Mouse (Mus musculus) left cerebral cortex, adult 2 months (tissue): ENCODE results near the gene Akap10. TPM values are rescaled to one million over a fixed set of nuclear protein-coding genes. Genes with fewer than 3 reads are reported as not detected.

ENCODE experiments used
- DNase-seq, 2 experiments: peaks; one replicate each; pipeline ENCODE4 v3.0.0; 2021 to 2022; ENCODE audit warnings: low spot score in 2 of 2, mixed read lengths in 1 of 2; ENCODE audit errors: extremely low spot score in 1 of 2
- H3K27ac ChIP-seq: fragments of 200-600 bp; 2 replicates; pipeline ENCODE4 v1.8.1; 2022
- H3K4me3 ChIP-seq: fragments of 200-600 bp; 2 replicates; pipeline ENCODE4 v1.8.1; 2022
- CTCF ChIP-seq: fragments of 200-600 bp; IDR thresholded peaks from 2 replicates; pipeline ENCODE4 v1.8.1; 2022; ENCODE audit warnings: antibody characterized with exemption, mild to moderate bottlenecking, moderate library complexity
- intact Hi-C: fragments of 180-260 bp; cut with DNase I; formaldehyde crosslinking; loops from one replicate; pipeline ENCODE4 v1.15.1; 2025
- total RNA-seq, 2 experiments: library from RNA; stranded (reverse); gene quantifications; 2 replicates each; pipeline ENCODE4 v1.2.3; 2021

The Akap10 gene
- total RNA-seq, 2 experiments from 2014 or later, result 36.8 to 37.0 TPM

DNA sequence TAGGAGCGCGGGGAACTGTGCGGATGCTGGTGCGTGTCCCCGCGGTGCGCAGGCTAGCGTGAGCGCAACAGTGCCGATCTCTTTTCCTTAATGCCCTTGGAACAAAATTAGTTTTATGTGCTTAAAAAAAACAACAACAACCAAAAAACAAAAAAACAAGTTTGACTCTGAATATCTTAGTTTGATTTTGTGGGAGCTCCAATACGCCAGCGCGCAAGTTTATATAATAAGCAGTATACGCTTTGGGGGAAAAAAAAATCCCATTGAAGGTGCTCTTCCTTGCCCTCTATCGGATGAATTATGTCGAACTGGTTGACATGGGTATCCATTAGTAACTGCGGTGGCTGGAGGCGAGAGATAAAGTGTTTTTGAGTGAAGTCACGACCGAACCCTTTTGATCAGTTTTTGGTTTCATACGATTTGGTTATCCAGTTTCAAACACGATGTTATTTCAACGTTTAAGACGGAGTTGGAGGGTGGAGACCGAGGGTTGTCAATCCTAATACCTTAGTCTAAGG lies 27.3 kb upstream of the Akap10 start:
- intact Hi-C loops, result no loop called here
- no peak for DNase-seq
- Histone ChIP-seq H3K4me3 (peak overlapping the region; percentile 96), H3K27ac (peak overlapping the region; percentile 94)
- TF ChIP-seq CTCF, result peak; percentile 50

DNA sequence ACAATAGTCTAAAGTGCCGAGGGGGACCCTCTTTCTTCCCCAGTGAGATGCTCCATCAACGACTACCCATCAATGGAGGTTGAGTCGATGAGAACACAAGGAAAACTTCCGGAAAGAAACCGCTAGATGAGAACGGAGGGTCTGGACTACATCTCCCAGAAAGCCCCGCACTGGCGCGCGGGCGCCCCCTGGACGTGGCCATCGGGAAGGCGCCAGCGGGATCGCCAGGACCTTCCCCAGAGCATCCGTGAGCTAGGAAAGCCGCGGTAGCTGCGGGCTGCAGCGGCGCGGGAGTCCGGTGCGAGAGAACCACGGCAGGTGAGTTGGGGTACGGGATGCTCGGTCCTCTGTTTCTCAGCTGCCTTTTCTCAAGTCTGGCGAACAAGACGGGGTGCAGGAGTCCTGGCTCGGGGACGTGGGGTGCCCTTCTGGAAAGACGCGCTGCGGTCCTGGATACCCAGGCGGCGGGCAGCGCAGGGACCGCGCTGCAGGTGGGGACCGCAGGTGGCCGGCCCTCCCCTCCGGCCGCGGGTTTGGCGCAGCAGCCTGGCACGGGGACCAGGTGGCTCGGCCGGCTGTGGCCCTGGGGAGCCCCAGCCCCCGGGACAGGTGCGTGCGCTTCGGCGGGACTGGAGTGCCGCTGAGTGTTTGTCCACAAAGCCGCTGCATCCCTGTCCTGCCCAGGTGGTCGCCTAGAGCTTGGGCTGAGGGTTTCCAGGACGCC lies 26.7 kb upstream of the Akap10 start, which contains the start of gene Specc1:
Gene Specc1, plus strand, starts transcription at position 192 of the 724 bp plus-strand sequence.
- intact Hi-C loops, result no loop called here
- Histone ChIP-seq H3K4me3 (peak within 1 kb of the TSS; percentile 96), H3K27ac (peak within 1 kb of the TSS; percentile 94)
- DNase-seq, result peak; percentile 94 to 99
- TF ChIP-seq CTCF, result peak; percentile 98

DNA sequence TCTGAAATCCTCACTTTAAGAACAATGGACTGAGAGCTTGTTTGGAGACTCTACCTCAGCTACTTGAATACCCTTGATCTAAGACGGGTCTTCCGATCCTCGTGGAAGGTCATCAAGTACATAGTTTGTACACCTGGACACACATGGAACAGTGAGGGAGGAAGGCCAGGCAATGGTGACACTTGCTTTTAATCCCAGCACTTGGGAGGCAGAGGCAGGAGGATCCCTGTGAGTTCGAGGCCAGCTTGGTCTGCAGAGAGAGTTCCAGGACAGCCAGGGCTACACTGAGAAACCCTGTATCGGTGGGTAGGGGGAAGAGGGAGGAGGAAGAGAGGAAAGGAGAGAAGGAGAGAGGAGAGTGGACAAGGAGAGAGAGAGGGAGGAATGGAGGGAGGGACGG lies 25.9 kb upstream of the Akap10 start:
- intact Hi-C loops, result no loop called here
- TF ChIP-seq CTCF, result no peak
- H3K27ac ChIP-seq, result no peak overlapping the region
- DNase-seq, result no peak
- H3K4me3 ChIP-seq, result no peak overlapping the region

DNA sequence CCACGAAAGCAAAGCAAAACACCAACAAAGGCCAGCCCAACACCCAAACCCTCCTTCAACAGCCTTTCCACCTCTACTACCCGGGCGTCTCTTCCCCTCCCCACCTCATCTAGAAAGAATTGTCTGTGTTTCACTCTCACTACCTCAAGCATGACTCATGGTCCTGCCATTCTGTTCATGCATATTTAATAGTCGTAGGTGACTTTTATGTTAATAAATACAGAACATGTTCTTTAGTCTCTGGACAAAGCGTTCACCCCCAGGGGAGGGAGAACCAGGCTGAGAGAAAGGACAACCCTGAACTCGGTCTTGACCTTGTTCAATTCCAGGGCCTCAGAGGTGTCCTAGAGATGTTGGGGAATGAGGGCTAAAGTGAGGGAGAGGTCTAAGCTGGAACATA lies 25.1 kb upstream of the Akap10 start:
- Histone ChIP-seq H3K4me3 (no peak overlapping the region), H3K27ac (no peak overlapping the region)
- TF ChIP-seq CTCF, result no peak
- no peak for DNase-seq
- intact Hi-C loops, result no loop called here

DNA sequence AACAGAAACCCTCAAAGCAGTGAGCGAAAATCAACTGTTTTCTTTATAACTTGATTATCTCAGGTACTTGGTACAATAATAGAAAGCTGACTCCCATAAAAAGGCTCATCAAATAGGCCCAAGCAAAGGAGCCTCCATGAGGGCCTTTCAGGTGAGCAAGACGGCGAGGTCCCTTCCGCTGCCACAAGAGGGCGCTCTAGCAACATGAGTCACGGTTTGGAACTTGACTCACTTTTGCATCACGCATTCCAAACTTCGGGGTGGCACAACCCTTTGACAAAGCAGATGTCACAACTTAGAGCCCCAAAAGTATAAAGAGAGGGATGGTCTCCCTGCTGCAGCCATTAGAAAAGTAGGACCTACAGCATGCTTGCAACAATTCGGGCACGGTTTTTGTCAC lies 20.6 kb upstream of the Akap10 start:
- peak; percentile 93 for TF ChIP-seq CTCF
- peak; percentile 82 to 89 for DNase-seq
- intact Hi-C loops, result loop anchor here (1.0 to 5.0 kb wide), 4 partner anchors 94 to 627 kb away; partner anchors contain the start of genes Ttc19 and Zswim7
- Histone ChIP-seq H3K4me3 (no peak overlapping the region), H3K27ac (no peak overlapping the region; the same call in 1 of the 2 replicates)

DNA sequence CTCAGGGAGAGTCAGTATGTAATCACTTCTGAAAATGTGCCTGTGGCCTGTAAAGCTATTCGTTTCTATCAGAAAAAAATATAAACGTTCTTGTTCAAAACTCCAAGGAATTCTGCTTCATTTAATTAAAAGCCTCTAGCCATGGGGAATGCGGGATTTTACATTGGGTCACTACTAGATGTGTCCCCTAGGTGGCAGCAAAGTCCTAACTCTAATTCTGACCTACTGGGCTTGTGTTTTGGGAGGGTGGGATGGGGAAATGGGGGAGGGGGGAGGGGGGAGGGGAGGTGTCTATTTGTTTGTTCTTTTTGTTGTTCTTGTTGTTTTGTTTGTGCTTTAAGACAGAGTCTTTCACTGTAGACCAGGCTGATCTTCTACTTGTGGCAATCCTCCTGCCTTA lies 19.3 kb upstream of the Akap10 start:
- intact Hi-C loops, result no loop called here
- peak; percentile 59 for TF ChIP-seq CTCF
- no peak overlapping the region for H3K4me3 ChIP-seq
- H3K27ac ChIP-seq, result peak overlapping the region; percentile 71
- peak; percentile 44 to 56 for DNase-seq

DNA sequence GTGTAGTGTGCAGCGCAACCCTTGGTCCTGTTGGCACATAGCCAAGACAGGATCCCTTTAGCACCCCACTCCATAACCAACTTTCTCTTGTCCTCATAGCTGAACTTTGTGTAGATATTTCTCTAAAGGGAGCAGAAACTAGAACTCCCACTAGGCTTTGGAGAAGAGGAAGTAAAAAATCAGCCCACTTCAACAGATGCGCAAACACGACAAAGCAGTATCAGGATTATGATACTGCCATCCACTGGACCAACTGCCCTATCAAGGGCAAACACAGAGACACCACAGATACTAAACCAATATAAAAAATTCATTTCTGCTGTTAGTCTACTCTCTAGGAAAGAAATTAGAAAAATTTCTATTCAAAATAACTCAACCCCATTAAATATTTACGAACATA lies 16.6 kb upstream of the Akap10 start:
- TF ChIP-seq CTCF, result no peak
- H3K4me3 ChIP-seq, result no peak overlapping the region
- intact Hi-C loops, result no loop called here
- DNase-seq, result no peak
- no peak overlapping the region for H3K27ac ChIP-seq

DNA sequence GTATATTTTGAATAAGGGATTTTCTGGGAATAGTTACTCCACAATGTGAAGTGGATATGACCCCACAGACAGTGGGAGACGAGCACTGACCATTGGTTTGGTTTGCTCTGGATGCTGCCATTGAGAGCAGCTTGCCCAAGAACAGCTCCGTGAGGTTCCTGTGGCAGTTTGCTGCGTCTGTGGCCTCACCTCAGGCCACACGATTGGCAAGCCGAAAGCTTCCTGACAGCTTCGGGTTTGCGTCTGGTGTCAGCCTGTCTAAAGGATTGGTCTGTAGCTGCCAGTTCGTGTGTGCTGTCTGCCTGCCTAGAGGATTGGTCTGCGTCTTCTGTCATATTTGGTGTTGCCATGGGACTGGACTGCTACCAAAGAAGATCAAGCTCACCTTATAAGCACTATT lies 14.4 kb upstream of the Akap10 start:
- Histone ChIP-seq H3K27ac (no peak overlapping the region), H3K4me3 (no peak overlapping the region)
- TF ChIP-seq CTCF, result no peak
- intact Hi-C loops, result no loop called here
- no peak for DNase-seq

DNA sequence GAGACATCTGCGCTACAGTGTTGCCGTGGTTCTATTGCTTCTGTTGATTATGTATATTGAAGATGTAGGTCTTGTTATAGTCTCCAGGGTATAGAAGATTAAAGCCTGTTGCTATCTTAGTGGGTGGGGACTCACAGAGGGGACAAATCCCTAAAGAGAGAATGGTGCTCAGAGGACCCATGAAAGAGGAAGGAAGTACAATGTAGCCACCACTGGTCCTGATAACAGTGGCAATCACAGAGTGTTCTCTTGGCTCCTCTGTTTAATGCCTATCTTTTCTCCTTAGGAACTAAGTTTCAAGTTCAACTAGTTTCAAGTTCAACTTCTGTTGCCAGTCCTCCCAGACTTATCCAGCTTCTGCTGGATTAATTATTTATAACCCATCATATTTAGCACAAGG lies 12.9 kb upstream of the Akap10 start:
- intact Hi-C loops, result no loop called here
- H3K27ac ChIP-seq, result no peak overlapping the region

DNA sequence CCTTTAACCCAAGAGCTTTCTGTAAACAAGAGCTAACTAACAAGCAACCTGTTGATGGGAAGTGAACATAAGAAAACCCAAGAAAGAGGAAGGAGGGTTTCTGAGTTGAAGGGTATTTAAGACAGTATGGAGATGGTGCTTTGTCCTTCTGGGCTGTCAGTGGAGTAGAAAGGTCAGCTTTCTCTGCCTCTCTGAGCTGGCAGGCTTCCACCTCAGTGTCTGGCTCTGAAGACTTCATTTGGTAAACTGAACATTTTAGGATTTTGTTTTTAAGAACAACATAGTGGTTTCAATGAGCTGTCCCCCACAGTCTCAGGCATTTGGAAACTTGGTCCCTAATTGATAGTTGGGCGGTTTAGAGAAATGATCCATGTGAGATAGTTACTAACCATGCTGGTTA lies 7.7 kb upstream of the Akap10 start:
- intact Hi-C loops, result no loop called here
- no peak for TF ChIP-seq CTCF
- DNase-seq, result no peak
- Histone ChIP-seq H3K27ac (no peak overlapping the region), H3K4me3 (no peak overlapping the region)

More for the DNA sequence above, 12.9 kb upstream of the Akap10 start:
- DNase-seq, result no peak
- H3K4me3 ChIP-seq, result no peak overlapping the region
- TF ChIP-seq CTCF, result no peak

DNA sequence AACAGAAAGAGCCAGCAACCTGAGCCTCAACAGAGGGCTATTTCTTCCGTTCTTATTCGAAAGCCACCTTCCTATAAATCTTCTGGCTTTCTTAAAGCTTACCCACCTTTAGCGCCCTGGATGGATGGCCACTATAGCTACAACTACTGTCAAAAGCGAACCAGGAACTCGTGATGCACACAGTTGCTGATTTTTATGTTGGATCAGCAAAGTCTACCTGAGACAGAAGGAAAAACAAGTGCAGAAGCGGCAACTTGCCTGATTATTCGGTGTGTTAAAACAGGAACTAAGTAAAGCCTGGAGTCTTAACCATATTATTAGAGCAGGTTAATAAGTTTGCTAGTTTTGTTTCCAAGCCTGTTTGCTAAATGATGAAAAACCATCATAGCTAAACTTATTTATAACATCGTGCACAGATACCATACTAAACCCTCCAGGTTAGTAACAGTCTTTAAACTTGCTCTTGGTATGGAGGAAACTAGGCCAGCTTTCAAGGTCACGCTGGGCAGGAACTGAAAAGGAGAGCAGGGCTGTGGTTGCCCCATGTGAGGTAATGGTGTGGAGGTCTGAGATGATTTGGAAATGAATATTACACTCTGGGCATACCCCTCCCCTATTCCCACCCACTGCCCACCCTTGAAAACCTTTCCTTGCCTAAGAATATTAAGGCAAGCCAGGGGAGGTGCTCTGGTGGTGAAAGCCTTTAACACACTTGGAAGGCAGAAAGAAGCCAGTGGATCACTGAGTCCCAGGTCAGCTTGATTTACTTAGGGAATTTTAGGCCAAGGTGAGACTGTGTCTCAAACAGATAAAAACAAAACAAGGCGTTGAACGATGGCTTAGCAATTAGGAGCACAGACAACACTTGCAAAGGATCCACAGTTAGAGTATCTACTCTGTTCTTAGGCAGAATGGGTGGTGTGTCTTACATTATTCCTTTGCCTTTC lies 861 bp upstream of the Akap10 start:
- no peak for DNase-seq
- no peak for TF ChIP-seq CTCF
- Histone ChIP-seq H3K4me3 (peak overlapping the region; percentile 96), H3K27ac (peak overlapping the region; percentile 99)
- intact Hi-C loops, result loop anchor here (5.0 kb wide), 1 partner anchor 351 kb away; the partner anchor contains the start of genes Ttc19 and Zswim7
